Mouse (Mus musculus) kidney, embryonic 14.5 days (tissue): ENCODE measurements at regions not wholly inside any gene's neighbourhood (a gene's known extent, or its start where the extent isn't known, plus 50 kb on each side); places are given as distances from the start of the nearest gene placed in this dataset.

Experiments used
- ATAC-seq: fragments of 200-750 bp; cut with Nextera tagmentation; 2 replicates; pipeline ENCODE4 v1.8.0; 2017; ENCODE audit warnings: moderate number of reproducible peaks, mild to moderate bottlenecking, moderate TSS enrichment, moderate library complexity; ENCODE audit not compliant: low FRiP score, low TSS enrichment
- H3K27ac ChIP-seq: fragments of 300-500 bp; sonication (generic); 2 replicates; pipeline ENCODE4 v1.5.1; 2014; ENCODE audit warnings: low read depth, mild to moderate bottlenecking, low read length, moderate library complexity, mixed read lengths
- H3K27me3 ChIP-seq: fragments of 300-500 bp; sonication (generic); 2 replicates; pipeline ENCODE4 v1.6.1; 2014; ENCODE audit warnings: mild to moderate bottlenecking, low read length; ENCODE audit not compliant: control insufficient read depth, insufficient read depth
- H3K36me3 ChIP-seq: fragments of 300-500 bp; sonication (generic); 2 replicates; pipeline ENCODE4 v1.6.1; 2014; ENCODE audit warnings: low read length, mixed read lengths; ENCODE audit not compliant: control insufficient read depth, insufficient read depth
- H3K4me1 ChIP-seq: fragments of 300-500 bp; sonication (generic); 2 replicates; pipeline ENCODE4 v1.6.1; 2014; ENCODE audit warnings: low read length, mixed read lengths; ENCODE audit not compliant: control insufficient read depth, insufficient read depth
- H3K4me2 ChIP-seq: fragments of 300-500 bp; sonication (generic); replicated peaks from 2 replicates; pipeline ENCODE4 v1.6.1; 2014; ENCODE audit warnings: low read depth, mild to moderate bottlenecking, low read length
- H3K4me3 ChIP-seq: fragments of 300-500 bp; sonication (generic); 2 replicates; pipeline ENCODE4 v1.5.1; 2014; ENCODE audit warnings: mild to moderate bottlenecking, low read length
- H3K9ac ChIP-seq: fragments of 300-500 bp; sonication (generic); 2 replicates; pipeline ENCODE4 v1.6.1; 2014; ENCODE audit warnings: low read depth, mild to moderate bottlenecking, low read length, moderate library complexity
- H3K9me3 ChIP-seq: fragments of 300-500 bp; sonication (generic); 2 replicates; pipeline ENCODE4 v1.6.1; 2016; ENCODE audit warnings: low read length; ENCODE audit not compliant: control insufficient read depth
- WGBS: fragments of 180-500 bp; shearing (Covaris S2); extraction: QIAGEN DNeasy Blood & Tissue Kit; methylation state at CpG from one replicate; pipeline ENCODE4 v1.1.7; 2014; 5-methylcytosine and 5-hydroxymethylcytosine counted together

DNA sequence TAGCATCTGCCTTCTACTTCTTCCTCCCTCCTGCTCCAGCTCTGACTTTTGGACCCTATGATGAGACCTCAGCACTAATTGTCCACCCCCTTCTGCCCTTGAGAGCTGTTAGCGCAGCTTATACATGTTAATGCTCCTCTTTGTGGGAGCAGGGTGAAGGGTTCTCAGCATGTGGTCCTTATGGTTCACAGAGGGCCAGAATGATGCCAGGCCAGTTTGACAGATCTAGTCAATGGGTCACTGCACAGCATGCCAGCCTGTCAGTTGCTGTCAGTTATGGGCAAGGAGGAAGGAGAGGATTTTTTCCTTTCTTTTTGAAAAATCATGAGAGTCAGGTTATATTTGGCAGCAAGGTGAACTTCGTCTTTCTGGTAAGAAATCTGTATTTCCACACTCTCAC is 68.4 kb downstream of the 4931417E11Rik start:
- Histone ChIP-seq H3K36me3 (no peaks in the 10 kb centered on the region), H3K9me3 (no peaks in the 10 kb centered on the region), H3K4me3 (no peak overlapping the region), H3K4me2 (no peak overlapping the region), H3K27me3 (no peaks in the 10 kb centered on the region), H3K27ac (no peak overlapping the region), H3K9ac (no peak overlapping the region), H3K4me1 (no peaks in the 10 kb centered on the region)
- WGBS, result 89% methylated on average over 2 of the region's 2 CpGs
- no peak for ATAC-seq

DNA sequence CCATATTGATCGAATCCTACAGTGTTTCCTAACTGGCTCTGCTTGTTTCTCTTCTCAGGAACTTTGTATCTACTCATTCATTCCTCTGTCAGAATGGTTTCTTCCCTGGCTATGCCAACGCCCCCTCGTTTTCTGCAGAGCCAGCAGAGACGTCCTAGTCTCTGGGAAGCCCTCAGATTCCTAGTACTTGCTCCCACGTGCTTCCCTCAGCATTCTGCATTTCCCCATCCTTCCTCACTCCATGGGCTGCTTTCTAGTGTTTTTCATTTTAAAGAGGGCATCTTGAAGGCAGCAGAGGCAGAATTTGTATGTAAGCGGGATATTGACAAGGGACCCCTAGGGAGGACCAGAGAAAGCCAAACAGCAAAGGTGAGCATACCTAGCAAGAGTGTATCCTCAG is 80.2 kb downstream of the 4931417E11Rik start:
- WGBS, result 62% methylated on average over 6 of the region's 6 CpGs
- Histone ChIP-seq H3K36me3 (no peaks in the 10 kb centered on the region), H3K27ac (no peak overlapping the region), H3K4me1 (no peaks in the 10 kb centered on the region), H3K27me3 (no peaks in the 10 kb centered on the region), H3K9ac (no peak overlapping the region), H3K9me3 (no peaks in the 10 kb centered on the region), H3K4me2 (no peak overlapping the region), H3K4me3 (no peak overlapping the region)
- ATAC-seq, result no peak

DNA sequence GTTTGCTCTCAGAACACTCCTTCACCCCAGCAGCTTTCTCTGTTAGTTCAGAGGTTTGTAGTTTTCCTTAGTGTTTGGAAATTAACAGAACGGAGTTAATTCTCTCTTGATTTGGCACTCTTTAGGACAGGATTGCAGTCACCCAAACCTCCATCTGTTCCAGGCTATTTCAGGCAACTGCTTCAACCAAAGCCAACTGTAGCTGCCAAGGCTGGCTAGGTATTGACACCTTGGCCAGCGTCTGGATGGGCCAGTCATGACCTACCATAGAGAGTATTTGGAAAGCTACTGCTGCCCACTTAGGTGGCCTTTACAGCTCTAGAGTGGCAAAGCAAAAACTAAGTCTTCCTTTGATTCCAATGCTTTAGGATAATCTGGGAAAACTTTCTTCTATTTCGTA is 83.2 kb downstream of the 4931417E11Rik start:
- no peaks in the 10 kb centered on the region for H3K9me3 ChIP-seq
- WGBS, result 89% methylated on average over 3 of the region's 3 CpGs
- H3K4me1 ChIP-seq, result no peaks in the 10 kb centered on the region
- no peak overlapping the region for H3K4me2 ChIP-seq
- no peaks in the 10 kb centered on the region for H3K27me3 ChIP-seq
- no peak overlapping the region for H3K4me3 ChIP-seq
- no peaks in the 10 kb centered on the region for H3K36me3 ChIP-seq
- H3K27ac ChIP-seq, result no peak overlapping the region
- no peak for ATAC-seq
- no peak overlapping the region for H3K9ac ChIP-seq

DNA sequence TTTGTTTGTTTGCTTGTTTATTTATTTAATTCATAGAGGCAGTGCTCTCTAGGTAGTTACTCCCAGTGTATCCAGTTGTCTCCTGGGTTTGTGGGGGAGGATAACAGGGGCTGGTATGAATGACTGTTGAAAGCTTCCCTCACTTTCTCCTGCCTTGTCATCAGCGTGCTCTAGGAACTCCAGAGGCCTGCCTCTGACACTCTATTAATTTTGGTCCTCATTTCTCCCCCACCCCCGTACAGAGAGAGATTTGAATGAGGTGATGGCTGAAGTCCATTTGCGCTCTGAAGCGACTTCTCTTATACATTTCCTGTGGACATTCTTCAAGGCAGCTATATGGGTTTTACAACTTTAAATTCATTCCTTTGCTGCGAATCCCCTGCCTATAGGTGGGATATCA is 89.6 kb downstream of the 4931417E11Rik start:
- Histone ChIP-seq H3K9me3 (peaks cover 3% of the 10 kb centered on the region; the same call in 1 of the 2 replicates), H3K27me3 (no peaks in the 10 kb centered on the region), H3K4me3 (no peak overlapping the region), H3K27ac (no peak overlapping the region), H3K4me2 (no peak overlapping the region), H3K9ac (no peak overlapping the region), H3K4me1 (no peaks in the 10 kb centered on the region), H3K36me3 (no peaks in the 10 kb centered on the region)
- ATAC-seq, result no peak
- 74% methylated on average over 5 of the region's 5 CpGs for WGBS

DNA sequence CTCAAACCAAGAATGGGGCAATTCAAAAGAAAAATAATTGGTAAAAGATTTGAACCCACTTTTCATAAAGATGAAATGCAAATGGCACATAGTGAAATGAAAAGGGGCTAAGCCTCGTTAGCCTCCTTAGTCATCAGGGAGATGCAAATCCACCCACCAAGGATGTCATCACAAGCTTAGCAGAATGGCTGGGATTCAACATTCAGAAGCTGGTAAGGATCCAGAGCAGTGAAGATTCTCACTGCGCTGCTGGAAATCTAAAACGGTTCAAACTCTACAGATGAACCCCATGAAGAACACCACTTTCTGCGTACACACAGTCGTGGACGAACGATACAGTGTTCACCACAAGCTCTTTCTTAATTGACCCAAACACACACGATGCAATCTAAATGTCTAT is 91.6 kb downstream of the 4931417E11Rik start:
- no peak overlapping the region for H3K4me2 ChIP-seq
- no peak overlapping the region for H3K27ac ChIP-seq
- peaks cover 3% of the 10 kb centered on the region; the same call in 1 of the 2 replicates for H3K9me3 ChIP-seq
- ATAC-seq, result no peak
- no peak overlapping the region for H3K4me3 ChIP-seq
- WGBS, result 93% methylated on average over 8 of the region's 8 CpGs
- H3K36me3 ChIP-seq, result no peaks in the 10 kb centered on the region
- H3K9ac ChIP-seq, result no peak overlapping the region
- H3K4me1 ChIP-seq, result no peaks in the 10 kb centered on the region
- no peaks in the 10 kb centered on the region for H3K27me3 ChIP-seq

DNA sequence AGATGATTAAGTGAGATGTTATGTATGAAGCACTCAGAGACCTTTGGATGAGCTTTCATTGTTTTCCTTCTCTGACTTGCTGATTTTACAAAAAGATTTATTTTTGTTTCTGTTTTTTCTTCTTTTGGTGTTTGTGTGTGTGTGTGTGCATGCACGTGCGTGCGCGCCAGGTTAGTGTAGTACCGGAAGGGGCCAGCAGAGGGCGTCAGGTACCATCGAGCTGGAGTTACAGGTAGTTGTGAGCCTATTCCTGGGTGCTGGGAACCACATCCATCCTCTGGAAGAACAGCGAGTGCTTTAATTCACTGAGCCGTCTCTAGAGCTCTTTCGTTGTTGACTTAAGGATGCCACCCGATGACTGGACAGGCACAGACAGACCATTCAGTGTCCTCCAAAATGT is 93.2 kb downstream of the 4931417E11Rik start:
- WGBS, result 97% methylated on average over 11 of the region's 11 CpGs
- H3K4me1 ChIP-seq, result no peaks in the 10 kb centered on the region
- peaks cover 3% of the 10 kb centered on the region; the same call in 1 of the 2 replicates for H3K9me3 ChIP-seq
- H3K36me3 ChIP-seq, result no peaks in the 10 kb centered on the region
- no peak overlapping the region for H3K4me2 ChIP-seq
- no peak for ATAC-seq
- no peak overlapping the region for H3K4me3 ChIP-seq
- no peak overlapping the region for H3K27ac ChIP-seq
- no peaks in the 10 kb centered on the region for H3K27me3 ChIP-seq
- no peak overlapping the region for H3K9ac ChIP-seq

DNA sequence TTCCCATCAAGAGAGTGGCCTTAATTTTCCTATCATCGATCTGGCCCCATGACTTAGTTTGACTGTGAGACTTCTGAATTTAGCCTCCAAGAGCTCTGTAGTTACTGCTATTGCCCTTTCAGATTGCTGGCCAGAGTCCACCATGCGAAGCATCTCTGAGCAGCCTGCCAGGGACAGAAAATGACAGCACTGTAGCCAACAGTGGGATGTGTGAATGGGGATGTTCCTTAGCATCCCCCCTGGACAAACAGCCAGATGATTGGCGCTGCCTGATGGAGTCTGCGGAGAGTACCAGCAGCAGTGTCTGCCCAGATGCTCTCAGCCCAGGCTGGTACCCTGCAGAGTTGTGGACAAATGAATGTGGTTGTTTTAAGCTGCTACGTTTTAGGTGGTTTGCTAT is 96.6 kb downstream of the 4931417E11Rik start:
- H3K27me3 ChIP-seq, result no peaks in the 10 kb centered on the region
- H3K4me2 ChIP-seq, result no peak overlapping the region
- H3K4me3 ChIP-seq, result no peak overlapping the region
- 90% methylated on average over 5 of the region's 5 CpGs for WGBS
- H3K27ac ChIP-seq, result no peak overlapping the region
- no peaks in the 10 kb centered on the region for H3K36me3 ChIP-seq
- no peaks in the 10 kb centered on the region for H3K4me1 ChIP-seq
- peaks cover 3% of the 10 kb centered on the region; the same call in 1 of the 2 replicates for H3K9me3 ChIP-seq
- ATAC-seq, result no peak
- no peak overlapping the region; the same call in 1 of the 2 replicates for H3K9ac ChIP-seq

DNA sequence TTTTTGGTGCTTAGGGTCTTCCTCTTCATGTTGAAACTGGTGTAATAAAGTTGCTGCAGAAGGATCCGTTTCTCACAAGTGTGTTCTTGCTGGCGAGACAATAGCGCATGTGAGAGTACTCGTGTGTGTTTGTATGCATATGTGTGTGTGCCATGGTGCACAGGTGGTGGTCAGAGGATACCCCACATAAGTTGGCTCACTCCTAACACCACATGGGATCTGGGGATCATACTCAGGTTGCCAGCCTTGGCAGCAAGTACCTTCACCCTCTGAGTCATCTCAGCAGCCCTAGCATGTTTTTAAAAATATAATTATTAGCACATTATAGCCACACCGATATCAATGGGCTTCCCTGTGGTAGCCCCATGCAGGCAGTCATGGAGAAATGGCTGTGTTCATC is 97.6 kb downstream of the 4931417E11Rik start:
- peaks cover 3% of the 10 kb centered on the region; the same call in 1 of the 2 replicates for H3K9me3 ChIP-seq
- no peaks in the 10 kb centered on the region for H3K36me3 ChIP-seq
- no peak overlapping the region for H3K4me2 ChIP-seq
- 90% methylated on average over 5 of the region's 5 CpGs for WGBS
- H3K27ac ChIP-seq, result no peak overlapping the region
- H3K9ac ChIP-seq, result no peak overlapping the region
- no peaks in the 10 kb centered on the region for H3K4me1 ChIP-seq
- ATAC-seq, result no peak
- H3K4me3 ChIP-seq, result no peak overlapping the region
- H3K27me3 ChIP-seq, result no peaks in the 10 kb centered on the region

DNA sequence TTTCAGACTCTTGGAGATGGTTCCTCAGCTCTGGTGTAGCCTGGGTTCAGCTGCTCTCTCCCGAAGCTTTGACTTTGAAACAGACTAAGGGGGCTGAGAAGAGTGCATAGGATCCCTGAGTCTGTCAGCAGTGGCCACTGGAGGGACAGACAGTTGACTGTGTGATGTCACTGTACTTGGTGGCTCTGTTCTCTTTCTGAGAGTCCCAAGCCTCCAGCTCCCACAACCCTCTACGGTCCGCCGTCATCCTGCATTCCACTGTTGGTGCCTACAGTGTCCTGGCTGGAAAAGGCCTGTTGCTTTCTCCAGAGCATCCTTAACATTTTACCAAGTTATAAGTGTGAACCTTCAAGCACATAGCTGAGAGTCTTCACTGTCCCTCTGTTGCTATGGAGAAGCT is 98.6 kb downstream of the 4931417E11Rik start:
- H3K9me3 ChIP-seq, result no peaks in the 10 kb centered on the region
- whole genome bisulfite sequencing, result 91% methylated on average over 4 of the region's 4 CpGs
- no peak overlapping the region for H3K4me2 ChIP-seq
- no peak for ATAC-seq
- no peaks in the 10 kb centered on the region for H3K27me3 ChIP-seq
- H3K36me3 ChIP-seq, result no peaks in the 10 kb centered on the region
- H3K4me1 ChIP-seq, result no peaks in the 10 kb centered on the region
- H3K27ac ChIP-seq, result no peak overlapping the region
- H3K4me3 ChIP-seq, result no peak overlapping the region
- no peak overlapping the region for H3K9ac ChIP-seq

DNA sequence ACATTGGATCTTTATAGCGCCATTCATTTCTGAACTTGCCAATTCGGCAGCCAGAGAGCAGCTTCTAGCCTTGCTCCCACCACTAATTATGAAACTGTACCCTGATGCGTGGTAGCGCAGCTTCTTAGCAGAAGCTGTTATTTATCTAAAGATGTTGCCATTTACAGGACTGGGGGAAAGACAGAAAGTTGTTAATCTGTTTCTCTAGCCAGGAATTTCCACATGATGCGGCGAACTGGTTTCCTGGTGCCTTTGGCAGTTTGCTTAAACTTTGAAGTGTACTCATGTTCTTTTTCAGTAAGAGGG is 100.7 kb downstream of the 4931417E11Rik start:
- no peak for ATAC-seq
- H3K9me3 ChIP-seq, result no peaks in the 10 kb centered on the region
- no peaks in the 10 kb centered on the region for H3K36me3 ChIP-seq
- 15% methylated on average over 6 of the region's 6 CpGs for WGBS
- H3K4me3 ChIP-seq, result peak overlapping the region; percentile 5; the same call in 1 of the 2 replicates
- H3K9ac ChIP-seq, result no peak overlapping the region; the same call in 1 of the 2 replicates
- H3K4me2 ChIP-seq, result peak overlapping the region; percentile 33
- H3K27ac ChIP-seq, result no peak overlapping the region
- H3K4me1 ChIP-seq, result no peaks in the 10 kb centered on the region
- no peaks in the 10 kb centered on the region for H3K27me3 ChIP-seq
